Mouse (Mus musculus): ENCODE data around the gene Met. TPM values are rescaled to one million over a fixed set of nuclear protein-coding genes. Genes with fewer than 3 reads are reported as not detected.

The Met gene
- total and polyA plus RNA-seq, 3 experiments, result 0.49 TPM; not detected in 2

DNA sequence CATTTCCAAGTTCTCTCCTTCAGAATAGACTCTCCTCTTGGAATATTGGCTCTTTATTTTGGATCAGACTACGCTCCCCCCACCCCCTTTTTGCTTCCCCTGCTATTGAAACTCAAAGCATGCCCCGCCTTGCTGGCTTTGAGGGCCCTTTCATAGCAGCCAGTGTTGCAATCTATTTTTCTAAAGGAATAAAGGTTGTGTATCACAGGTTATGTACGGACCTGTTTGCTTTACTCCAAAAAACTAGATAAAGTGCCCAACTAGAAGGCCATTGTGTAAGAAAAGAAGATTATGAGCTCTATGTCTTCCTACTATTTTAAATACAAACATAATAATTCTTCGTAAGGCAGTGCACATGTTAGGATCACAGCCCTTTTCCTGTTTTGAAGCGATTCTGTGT, 5.4 kb downstream of the Met start:
- Histone ChIP-seq H3K36me3 (replicated peaks) (no peaks in the 10 kb centered on the region), H3K4me3 (ENCODE audit: low read depth, low read length) (no peak overlapping the region), H3K27me3 (ENCODE audit: insufficient read depth, low read length) (peaks cover 8% of the 10 kb centered on the region; the same call in 1 of the 2 replicates), H3K4me1 (ENCODE audit: insufficient read depth, low read depth, low read length) (no peaks in the 10 kb centered on the region), H3K9me3 (replicated peaks) (no peaks in the 10 kb centered on the region)
- DNase-seq (ENCODE audit: low spot score) (no peak), ATAC-seq (ENCODE audit: extremely low read depth, insufficient number of reproducible peaks, low FRiP score, poor library complexity, severe bottlenecking) (no peak)
- TF ChIP-seq POLR2AphosphoS5 (IDR thresholded peaks at IDR 0.05; ENCODE audit: insufficient replicate concordance, low read depth, low read length) (no peak), GATA1 (IDR thresholded peaks at IDR 0.05; ENCODE audit: borderline replicate concordance, low read length) (no peak), GATA2 (IDR thresholded peaks at IDR 0.05; ENCODE audit: borderline replicate concordance, low read depth, low read length) (no peak), CTCF (IDR thresholded peaks at IDR 0.05; ENCODE audit: low read depth, low read length) (no peak), TAL1 (conservative IDR thresholded peaks at IDR 0.05; ENCODE audit: low read depth, low read length) (no peak)

DNA sequence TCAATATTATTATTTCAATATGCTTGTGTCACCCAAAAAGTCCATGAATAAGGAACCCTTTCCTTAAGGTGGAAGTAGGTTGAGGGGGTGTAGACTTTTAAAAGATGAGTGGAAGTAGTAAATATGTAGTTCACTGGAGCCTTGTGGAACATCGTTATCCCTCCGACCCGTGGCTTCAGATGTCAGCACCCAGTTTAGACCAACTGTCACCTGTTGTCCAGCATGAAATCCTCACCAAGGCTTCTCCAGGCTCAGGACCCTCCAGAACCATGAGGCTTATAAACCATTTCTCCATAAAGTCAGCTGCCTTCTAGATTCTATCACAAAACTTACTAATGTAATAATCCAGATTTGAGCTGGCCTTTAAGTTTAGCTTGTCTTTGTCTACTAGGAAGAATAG, 9.5 kb downstream of the Met start:
- ATAC-seq (ENCODE audit: extremely low read depth, insufficient number of reproducible peaks, low FRiP score, poor library complexity, severe bottlenecking) (no peak), DNase-seq (ENCODE audit: low spot score) (no peak)

DNA sequence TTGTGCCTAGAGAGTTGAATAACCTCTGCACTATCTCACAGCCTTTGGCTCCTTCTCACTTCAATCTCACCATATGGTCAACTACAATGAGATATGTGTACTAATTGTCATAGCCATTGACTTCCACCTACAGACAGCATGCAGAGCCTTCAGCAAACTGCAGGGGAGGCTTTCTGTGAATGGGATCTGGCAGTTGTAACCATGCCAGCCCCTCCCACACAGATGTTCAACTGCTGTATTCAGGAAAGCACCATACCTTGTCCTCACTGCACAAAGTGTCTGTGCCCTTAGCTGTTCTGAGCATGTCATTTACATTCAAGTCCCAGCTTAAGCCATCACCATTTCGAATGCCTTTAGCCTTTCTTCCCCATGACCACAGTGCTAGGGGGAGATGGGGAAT, 14.2 kb downstream of the Met start:
- DNase-seq (ENCODE audit: low spot score) (no peak), ATAC-seq (ENCODE audit: extremely low read depth, insufficient number of reproducible peaks, low FRiP score, poor library complexity, severe bottlenecking) (no peak)
- Histone ChIP-seq H3K4me3 (ENCODE audit: low read depth, low read length) (no peak overlapping the region), H3K9me3 (replicated peaks) (no peaks in the 10 kb centered on the region), H3K4me1 (ENCODE audit: insufficient read depth, low read depth, low read length) (no peaks in the 10 kb centered on the region), H3K27me3 (ENCODE audit: insufficient read depth, low read length) (peaks cover 2% of the 10 kb centered on the region; the same call in 1 of the 2 replicates), H3K36me3 (replicated peaks) (no peaks in the 10 kb centered on the region)
- TF ChIP-seq GATA1 (IDR thresholded peaks at IDR 0.05; ENCODE audit: borderline replicate concordance, low read length), result no peak
- no peak for TF ChIP-seq GATA2 (IDR thresholded peaks at IDR 0.05; ENCODE audit: borderline replicate concordance, low read depth, low read length)
- no peak for TF ChIP-seq TAL1 (conservative IDR thresholded peaks at IDR 0.05; ENCODE audit: low read depth, low read length)
- TF ChIP-seq CTCF (IDR thresholded peaks at IDR 0.05; ENCODE audit: low read depth, low read length), result no peak
- no peak for TF ChIP-seq POLR2AphosphoS5 (IDR thresholded peaks at IDR 0.05; ENCODE audit: insufficient replicate concordance, low read depth, low read length)

More for the DNA sequence above, 9.5 kb downstream of the Met start:
- H3K4me1 ChIP-seq (ENCODE audit: insufficient read depth, low read depth, low read length), result no peaks in the 10 kb centered on the region
- peaks cover 5% of the 10 kb centered on the region; the same call in 1 of the 2 replicates for H3K27me3 ChIP-seq (ENCODE audit: insufficient read depth, low read length)
- no peaks in the 10 kb centered on the region for H3K36me3 ChIP-seq (replicated peaks)
- no peak overlapping the region for H3K4me3 ChIP-seq (ENCODE audit: low read depth, low read length)
- H3K9me3 ChIP-seq (replicated peaks), result no peaks in the 10 kb centered on the region
- TF ChIP-seq GATA1 (IDR thresholded peaks at IDR 0.05; ENCODE audit: borderline replicate concordance, low read length) (no peak), TAL1 (conservative IDR thresholded peaks at IDR 0.05; ENCODE audit: low read depth, low read length) (no peak), POLR2AphosphoS5 (IDR thresholded peaks at IDR 0.05; ENCODE audit: insufficient replicate concordance, low read depth, low read length) (no peak), CTCF (IDR thresholded peaks at IDR 0.05; ENCODE audit: low read depth, low read length) (no peak), GATA2 (IDR thresholded peaks at IDR 0.05; ENCODE audit: borderline replicate concordance, low read depth, low read length) (no peak)

DNA sequence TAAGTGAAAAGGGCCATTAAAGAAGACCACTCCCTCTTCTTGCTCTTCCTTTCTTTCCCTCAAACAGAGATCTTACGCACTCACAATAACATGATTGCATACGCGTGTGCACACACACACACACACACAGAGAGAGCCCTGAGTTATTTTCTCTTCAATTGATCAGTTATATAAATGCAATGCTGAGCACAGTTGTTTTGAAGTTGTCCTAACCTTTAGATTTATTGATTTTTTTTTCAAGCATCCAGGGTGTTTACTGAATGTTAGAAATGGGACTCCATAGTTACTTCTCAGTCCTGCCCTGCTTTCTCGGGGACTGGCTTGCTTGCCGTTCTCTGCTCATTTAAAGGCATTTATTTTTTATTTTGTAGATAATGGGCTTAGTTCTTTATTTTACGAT, 14.7 kb downstream of the Met start:
- no peaks in the 10 kb centered on the region for H3K4me1 ChIP-seq (ENCODE audit: insufficient read depth, low read depth, low read length)
- no peaks in the 10 kb centered on the region for H3K36me3 ChIP-seq (replicated peaks)
- peaks cover 2% of the 10 kb centered on the region; the same call in 1 of the 2 replicates for H3K27me3 ChIP-seq (ENCODE audit: insufficient read depth, low read length)
- ATAC-seq (ENCODE audit: extremely low read depth, insufficient number of reproducible peaks, low FRiP score, poor library complexity, severe bottlenecking), result no peak
- no peak for TF ChIP-seq TAL1 (conservative IDR thresholded peaks at IDR 0.05; ENCODE audit: low read depth, low read length)
- no peak for TF ChIP-seq GATA1 (IDR thresholded peaks at IDR 0.05; ENCODE audit: borderline replicate concordance, low read length)
- DNase-seq (ENCODE audit: low spot score), result no peak
- no peak overlapping the region for H3K4me3 ChIP-seq (ENCODE audit: low read depth, low read length)
- H3K9me3 ChIP-seq (replicated peaks), result no peaks in the 10 kb centered on the region

DNA sequence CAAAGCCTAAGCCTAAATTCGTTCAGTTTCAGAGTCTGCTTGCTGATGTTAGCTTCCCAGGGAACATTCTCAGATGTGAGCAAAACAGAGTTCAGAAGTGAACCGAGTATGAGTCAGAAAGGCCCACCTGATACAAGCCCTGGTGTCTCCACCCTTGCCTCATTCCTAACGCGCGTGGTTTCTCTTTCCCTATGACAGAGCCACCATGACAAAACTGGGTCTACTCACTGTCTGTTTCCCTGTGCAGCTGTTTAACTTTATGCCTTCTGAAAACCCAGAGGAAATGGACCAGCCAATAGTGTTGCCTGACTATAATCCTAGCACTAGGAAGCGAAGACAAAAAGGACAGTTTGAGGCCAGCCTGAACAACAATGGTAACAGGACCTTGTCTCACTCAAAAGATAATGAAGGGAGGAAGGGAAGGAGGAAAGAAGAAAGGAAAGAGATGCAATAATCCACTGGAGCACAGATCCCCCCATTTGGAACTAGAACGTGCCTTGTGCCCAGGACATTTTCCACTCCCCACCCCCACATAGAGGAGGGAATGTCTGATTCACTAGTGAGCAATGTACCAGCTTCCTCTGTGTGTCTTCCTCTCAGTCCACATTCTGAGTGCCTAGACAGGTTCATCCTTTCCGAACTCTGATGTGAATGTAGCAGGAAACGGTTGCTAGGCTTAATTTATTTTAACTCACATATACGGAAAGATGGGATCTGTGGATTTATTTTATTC, 15.4 kb downstream of the Met start:
- no peak for DNase-seq (ENCODE audit: low spot score)

DNA sequence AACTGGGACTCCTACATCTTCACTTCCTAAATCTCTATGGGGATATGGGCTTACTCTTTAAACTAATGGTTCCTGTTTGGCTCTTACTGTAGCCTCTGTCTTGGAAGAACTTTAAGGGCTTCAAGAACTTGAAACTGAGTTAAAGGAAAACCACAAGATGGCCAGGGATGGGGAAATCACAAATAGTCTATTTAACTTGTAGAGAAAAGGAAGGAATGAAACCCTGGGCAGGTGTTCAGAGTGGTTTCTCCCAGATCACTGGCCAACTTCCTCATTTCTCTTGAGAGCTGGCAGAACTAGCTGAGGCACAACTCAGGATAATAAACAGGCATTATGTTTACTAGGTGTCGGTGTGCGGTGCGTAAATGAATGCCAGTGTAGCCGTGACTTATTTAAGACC, 17.5 kb downstream of the Met start:
- Histone ChIP-seq H3K4me1 (ENCODE audit: insufficient read depth, low read depth, low read length) (no peaks in the 10 kb centered on the region), H3K27me3 (ENCODE audit: insufficient read depth, low read length) (peaks cover 2% of the 10 kb centered on the region; the same call in 1 of the 2 replicates), H3K36me3 (replicated peaks) (no peaks in the 10 kb centered on the region), H3K4me3 (ENCODE audit: low read depth, low read length) (no peak overlapping the region), H3K9me3 (replicated peaks) (no peaks in the 10 kb centered on the region)
- DNase-seq (ENCODE audit: low spot score) (no peak), ATAC-seq (ENCODE audit: extremely low read depth, insufficient number of reproducible peaks, low FRiP score, poor library complexity, severe bottlenecking) (no peak)
- no peak for TF ChIP-seq GATA2 (IDR thresholded peaks at IDR 0.05; ENCODE audit: borderline replicate concordance, low read depth, low read length)
- TF ChIP-seq CTCF (IDR thresholded peaks at IDR 0.05; ENCODE audit: low read depth, low read length), result no peak
- TF ChIP-seq TAL1 (conservative IDR thresholded peaks at IDR 0.05; ENCODE audit: low read depth, low read length), result no peak
- TF ChIP-seq GATA1 (IDR thresholded peaks at IDR 0.05; ENCODE audit: borderline replicate concordance, low read length), result no peak
- no peak for TF ChIP-seq POLR2AphosphoS5 (IDR thresholded peaks at IDR 0.05; ENCODE audit: insufficient replicate concordance, low read depth, low read length)

More for the DNA sequence above, 15.4 kb downstream of the Met start:
- no peak overlapping the region for H3K4me3 ChIP-seq (ENCODE audit: low read depth, low read length)
- H3K27me3 ChIP-seq (ENCODE audit: insufficient read depth, low read length), result peaks cover 2% of the 10 kb centered on the region; the same call in 1 of the 2 replicates
- H3K9me3 ChIP-seq (replicated peaks), result no peaks in the 10 kb centered on the region
- H3K36me3 ChIP-seq (replicated peaks), result no peaks in the 10 kb centered on the region
- H3K4me1 ChIP-seq (ENCODE audit: insufficient read depth, low read depth, low read length), result no peaks in the 10 kb centered on the region
- TF ChIP-seq CTCF (IDR thresholded peaks at IDR 0.05; ENCODE audit: low read depth, low read length) (no peak), GATA1 (IDR thresholded peaks at IDR 0.05; ENCODE audit: borderline replicate concordance, low read length) (no peak), GATA2 (IDR thresholded peaks at IDR 0.05; ENCODE audit: borderline replicate concordance, low read depth, low read length) (no peak), POLR2AphosphoS5 (IDR thresholded peaks at IDR 0.05; ENCODE audit: insufficient replicate concordance, low read depth, low read length) (no peak), TAL1 (conservative IDR thresholded peaks at IDR 0.05; ENCODE audit: low read depth, low read length) (no peak)
- no peak for ATAC-seq (ENCODE audit: extremely low read depth, insufficient number of reproducible peaks, low FRiP score, poor library complexity, severe bottlenecking)
